Mouse (Mus musculus): ENCODE measurements around the gene Olfr1413. TPM values are rescaled to one million over a fixed set of nuclear protein-coding genes. Genes with fewer than 3 reads are reported as not detected.

Olfr1413 gene
- polyA plus RNA-seq (2012; rRNA removed): not detected in 2 replicates

GRCm38 (mm10) chr1:92571022-92571421 lies at the start of gene Olfr1413:
Gene Olfr1413 (plus strand): TSS chr1:92571322.
- Histone ChIP-seq H3K4me3 (ENCODE audit: insufficient read depth, low read length) (no peak within 1 kb of the TSS), H3K4me1 (ENCODE audit: control insufficient read depth, insufficient read depth, low read length) (no peaks in the 10 kb centered on the region), H3K27ac (ENCODE audit: insufficient read depth, low read length) (no peak within 1 kb of the TSS)
- TF ChIP-seq POLR2A (IDR thresholded peaks at IDR 0.05; ENCODE audit: extremely low read depth, insufficient read depth, low read length) (no peak), CTCF (IDR thresholded peaks at IDR 0.05; ENCODE audit: extremely low read depth, insufficient read depth, low read length) (no peak)

- no peak for TF ChIP-seq POLR2A (IDR thresholded peaks at IDR 0.05; ENCODE audit: extremely low read depth, insufficient read depth, low read length)
- TF ChIP-seq CTCF (IDR thresholded peaks at IDR 0.05; ENCODE audit: extremely low read depth, insufficient read depth, low read length): peak; percentile 58
- Histone ChIP-seq H3K4me3 (ENCODE audit: insufficient read depth, low read length) (no peak overlapping the region), H3K4me1 (ENCODE audit: control insufficient read depth, insufficient read depth, low read length) (peaks cover 8% of the 10 kb centered on the region), H3K27ac (ENCODE audit: insufficient read depth, low read length) (no peak overlapping the region)
Observed at GRCm38 (mm10) chr1:92521376-92521775, 49.7 kb upstream of the Olfr1413 start.

DNA sequence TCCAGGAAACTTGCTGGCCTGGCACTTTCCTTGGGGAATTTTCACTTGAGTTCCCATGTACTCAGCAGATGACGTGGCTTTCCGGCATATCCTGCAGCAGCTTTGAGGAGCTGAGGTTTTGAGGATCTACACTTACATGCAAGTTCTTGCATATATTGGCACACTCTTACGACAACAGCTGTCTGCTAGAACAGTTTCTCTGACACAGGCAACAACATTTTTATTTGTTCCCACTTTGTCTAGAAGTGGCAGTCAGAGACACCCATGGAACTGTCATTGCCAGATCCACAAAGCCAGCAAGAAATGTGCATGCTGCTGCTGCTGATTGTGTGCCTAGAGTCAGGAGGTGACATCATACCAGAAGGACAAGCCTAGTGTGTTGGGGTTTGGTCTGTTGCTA lies 47.4 kb upstream of the Olfr1413 start:
- Histone ChIP-seq H3K27ac (ENCODE audit: insufficient read depth, low read length) (no peak overlapping the region), H3K4me3 (ENCODE audit: insufficient read depth, low read length) (no peak overlapping the region)

GRCm38 (mm10) chr1:92536972-92537371 lies 34.1 kb upstream of the Olfr1413 start:
- no peaks in the 10 kb centered on the region for H3K4me1 ChIP-seq (ENCODE audit: control insufficient read depth, insufficient read depth, low read length)
- TF ChIP-seq POLR2A (IDR thresholded peaks at IDR 0.05; ENCODE audit: extremely low read depth, insufficient read depth, low read length) (no peak), CTCF (IDR thresholded peaks at IDR 0.05; ENCODE audit: extremely low read depth, insufficient read depth, low read length) (no peak)

More for the DNA sequence above, 47.4 kb upstream of the Olfr1413 start:
- peaks cover 3% of the 10 kb centered on the region; the same call in 1 of the 2 replicates for H3K4me1 ChIP-seq (ENCODE audit: control insufficient read depth, insufficient read depth, low read length)
- no peak for TF ChIP-seq POLR2A (IDR thresholded peaks at IDR 0.05; ENCODE audit: extremely low read depth, insufficient read depth, low read length)
- no peak for TF ChIP-seq CTCF (IDR thresholded peaks at IDR 0.05; ENCODE audit: extremely low read depth, insufficient read depth, low read length)

DNA sequence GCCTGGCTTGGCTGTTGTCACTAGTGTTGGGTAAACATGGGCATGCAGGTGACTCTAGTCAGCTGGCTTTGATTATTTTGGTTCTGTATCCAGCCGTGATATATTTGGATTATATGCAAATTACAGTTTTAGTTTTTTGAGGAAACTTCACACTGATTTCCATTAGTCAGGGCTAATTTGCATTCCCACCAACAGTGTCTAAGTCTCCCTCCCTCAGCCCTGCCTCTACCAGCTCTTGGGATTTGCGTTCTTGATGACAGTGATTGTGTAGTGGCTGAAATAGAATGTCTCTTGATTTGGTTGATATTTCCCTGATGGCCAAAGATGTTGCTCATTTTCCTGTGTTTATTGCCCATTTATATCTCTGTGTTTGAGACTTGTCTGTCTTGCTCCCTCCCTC lies 32.1 kb upstream of the Olfr1413 start:
- TF ChIP-seq POLR2A (IDR thresholded peaks at IDR 0.05; ENCODE audit: extremely low read depth, insufficient read depth, low read length) (no peak), CTCF (IDR thresholded peaks at IDR 0.05; ENCODE audit: extremely low read depth, insufficient read depth, low read length) (no peak)
- Histone ChIP-seq H3K4me3 (ENCODE audit: insufficient read depth, low read length) (no peak overlapping the region), H3K27ac (ENCODE audit: insufficient read depth, low read length) (no peak overlapping the region), H3K4me1 (ENCODE audit: control insufficient read depth, insufficient read depth, low read length) (no peaks in the 10 kb centered on the region)

More at GRCm38 (mm10) chr1:92536972-92537371, 34.1 kb upstream of the Olfr1413 start:
- Histone ChIP-seq H3K4me3 (ENCODE audit: insufficient read depth, low read length) (no peak overlapping the region), H3K27ac (ENCODE audit: insufficient read depth, low read length) (no peak overlapping the region)

DNA sequence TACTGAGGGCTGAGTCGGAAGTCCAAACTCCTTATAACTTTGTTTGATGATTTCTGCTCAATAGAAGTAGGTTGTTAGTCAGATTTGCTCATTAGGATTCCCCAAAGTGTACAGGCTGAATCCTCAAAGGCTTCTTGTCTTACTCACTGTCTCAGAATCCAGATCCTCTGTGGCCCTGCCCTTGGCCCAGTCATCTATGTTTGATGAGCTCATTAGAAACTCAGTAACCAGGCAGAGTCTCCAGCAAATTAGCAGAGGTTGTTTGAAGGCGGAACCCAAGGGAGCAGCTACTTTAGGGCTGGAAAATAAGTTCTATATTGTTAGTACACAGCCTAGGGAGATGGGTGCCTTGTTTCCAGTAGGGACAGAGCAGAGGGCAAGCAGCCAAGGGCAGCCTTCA lies 25.2 kb upstream of the Olfr1413 start:
- H3K4me3 ChIP-seq (ENCODE audit: insufficient read depth, low read length): no peak overlapping the region
- no peaks in the 10 kb centered on the region for H3K4me1 ChIP-seq (ENCODE audit: control insufficient read depth, insufficient read depth, low read length)
- no peak for TF ChIP-seq POLR2A (IDR thresholded peaks at IDR 0.05; ENCODE audit: extremely low read depth, insufficient read depth, low read length)
- no peak for TF ChIP-seq CTCF (IDR thresholded peaks at IDR 0.05; ENCODE audit: extremely low read depth, insufficient read depth, low read length)
- H3K27ac ChIP-seq (ENCODE audit: insufficient read depth, low read length): no peak overlapping the region

DNA sequence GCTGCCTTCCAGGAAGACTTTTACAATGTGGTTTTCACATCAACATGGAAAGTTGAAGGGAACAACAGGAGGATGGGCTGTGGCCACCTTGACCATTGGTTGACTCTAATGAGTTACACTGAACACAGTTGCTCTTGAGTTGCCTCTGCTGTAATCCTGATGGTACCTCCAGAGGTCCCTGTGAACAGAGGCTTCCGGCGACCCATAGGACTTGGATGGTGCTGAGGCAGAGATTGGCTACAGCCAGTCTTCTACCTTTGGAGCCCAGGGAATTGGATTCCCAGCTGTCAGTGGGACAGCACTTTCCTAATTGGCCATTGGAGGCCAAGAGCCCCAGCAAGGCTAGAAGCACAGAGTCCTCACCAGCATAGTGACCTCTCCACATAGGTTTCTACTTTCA lies 14.4 kb downstream of the Olfr1413 start, which contains the start of gene Olfr1412:
Gene Olfr1412, plus strand, starts transcription at position 301 of the 400 bp plus-strand sequence.
- Histone ChIP-seq H3K4me3 (ENCODE audit: insufficient read depth, low read length) (no peak within 1 kb of the TSS), H3K4me1 (ENCODE audit: control insufficient read depth, insufficient read depth, low read length) (no peaks in the 10 kb centered on the region), H3K27ac (ENCODE audit: insufficient read depth, low read length) (no peak within 1 kb of the TSS)
- TF ChIP-seq CTCF (IDR thresholded peaks at IDR 0.05; ENCODE audit: extremely low read depth, insufficient read depth, low read length): no peak
- no peak for TF ChIP-seq POLR2A (IDR thresholded peaks at IDR 0.05; ENCODE audit: extremely low read depth, insufficient read depth, low read length)

- Histone ChIP-seq H3K27ac (ENCODE audit: insufficient read depth, low read length) (no peak within 1 kb of the TSS), H3K4me1 (ENCODE audit: control insufficient read depth, insufficient read depth, low read length) (no peaks in the 10 kb centered on the region), H3K4me3 (ENCODE audit: insufficient read depth, low read length) (no peak within 1 kb of the TSS)
- no peak for TF ChIP-seq POLR2A (IDR thresholded peaks at IDR 0.05; ENCODE audit: extremely low read depth, insufficient read depth, low read length)
Observed at GRCm38 (mm10) chr1:92594111-92594510, 23.0 kb downstream of the Olfr1413 start, which contains the start of gene Olfr1411. Gene Olfr1411 (plus strand): TSS chr1:92594411.

DNA sequence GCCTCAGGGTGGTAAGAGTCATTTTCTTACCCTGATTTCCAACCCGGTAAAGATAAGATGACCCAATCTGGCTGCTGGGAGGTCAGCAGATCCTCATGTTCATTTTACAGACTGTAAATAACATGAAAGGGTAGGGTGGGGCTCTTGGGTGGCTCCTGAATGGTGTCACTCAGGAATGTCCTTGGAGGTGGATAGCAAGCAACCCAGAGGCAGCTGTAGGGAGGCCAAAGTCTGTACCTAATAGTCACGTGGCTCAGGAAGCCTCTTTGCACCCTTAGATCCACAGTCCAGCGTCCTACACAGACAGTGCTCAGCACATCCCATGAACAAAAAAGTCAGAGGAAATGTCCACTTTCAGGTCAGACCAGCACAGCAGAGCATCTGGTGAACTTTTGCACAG lies 24.9 kb downstream of the Olfr1413 start:
- Histone ChIP-seq H3K4me3 (ENCODE audit: insufficient read depth, low read length) (no peak overlapping the region), H3K27ac (ENCODE audit: insufficient read depth, low read length) (no peak overlapping the region), H3K4me1 (ENCODE audit: control insufficient read depth, insufficient read depth, low read length) (no peaks in the 10 kb centered on the region)
- TF ChIP-seq POLR2A (IDR thresholded peaks at IDR 0.05; ENCODE audit: extremely low read depth, insufficient read depth, low read length) (no peak), CTCF (IDR thresholded peaks at IDR 0.05; ENCODE audit: extremely low read depth, insufficient read depth, low read length) (no peak)

DNA sequence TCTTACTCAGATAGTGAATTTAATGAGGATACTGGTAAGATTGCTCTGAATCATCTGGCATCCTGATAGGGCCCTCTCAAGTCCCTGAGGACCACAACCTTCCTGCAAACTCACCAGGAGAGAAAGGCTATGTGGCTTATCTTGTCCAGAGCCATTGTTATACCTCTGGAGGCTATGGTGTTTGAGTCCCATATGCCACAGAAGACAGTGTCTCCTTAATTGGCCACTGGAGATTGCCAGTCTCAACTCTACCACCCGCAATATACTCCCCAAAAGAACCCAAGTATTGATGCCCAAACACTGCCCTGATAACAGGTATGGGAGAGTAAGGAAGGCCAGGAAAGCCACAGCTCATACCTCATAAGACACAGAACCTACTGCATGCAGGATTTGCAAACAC lies 34.4 kb downstream of the Olfr1413 start, which contains the start of gene Olfr1410:
Gene Olfr1410, plus strand, starts transcription at position 301 of the 400 bp plus-strand sequence.
- Histone ChIP-seq H3K4me1 (ENCODE audit: control insufficient read depth, insufficient read depth, low read length) (no peaks in the 10 kb centered on the region), H3K27ac (ENCODE audit: insufficient read depth, low read length) (no peak within 1 kb of the TSS), H3K4me3 (ENCODE audit: insufficient read depth, low read length) (no peak within 1 kb of the TSS)
- no peak for TF ChIP-seq POLR2A (IDR thresholded peaks at IDR 0.05; ENCODE audit: extremely low read depth, insufficient read depth, low read length)
- TF ChIP-seq CTCF (IDR thresholded peaks at IDR 0.05; ENCODE audit: extremely low read depth, insufficient read depth, low read length): no peak

Data from cortical plate, adult 2 months (tissue).